Mouse (Mus musculus) bone marrow, adult 2 months (tissue): Measurements from ENCODE around the gene Cx3cl1. TPM values are rescaled to one million over a fixed set of nuclear protein-coding genes. Genes with fewer than 3 reads are reported as not detected.

Experiments used
- H3K27ac ChIP-seq: fragments of 200-500 bp; 2 replicates; pipeline ENCODE4 v1.5.1; 2012; ENCODE audit warnings: low read depth, mild to moderate bottlenecking, control low read depth, inconsistent platforms, low read length; ENCODE audit not compliant: control insufficient read depth, poor library complexity, insufficient read depth
- H3K4me1 ChIP-seq: fragments of 200-500 bp; 2 replicates; pipeline ENCODE4 v1.6.1; 2011; ENCODE audit warnings: low read length; ENCODE audit not compliant: control insufficient read depth, insufficient read depth
- H3K4me3 ChIP-seq: fragments of 200-500 bp; replicated peaks from 2 replicates; pipeline ENCODE3; 2011; ENCODE audit warnings: mild to moderate bottlenecking, low read depth, low read length, control low read depth; ENCODE audit not compliant: control insufficient read depth
- CTCF ChIP-seq: fragments of 200-500 bp; IDR thresholded peaks from 2 replicates; pipeline ENCODE4 v1.5.1; 2011; ENCODE audit warnings: low read length, control low read depth; ENCODE audit not compliant: control insufficient read depth, insufficient read depth
- POLR2A ChIP-seq: fragments of 200-500 bp; IDR thresholded peaks from 2 replicates; pipeline ENCODE4 v1.6.1; 2011; ENCODE audit warnings: low read depth, mild to moderate bottlenecking, control low read depth, low read length, borderline replicate concordance; ENCODE audit not compliant: control insufficient read depth
- WGBS: fragments of 180-500 bp; shearing (Covaris S2); methylation state at CpG from one replicate; pipeline ENCODE4 v1.1.7; 2018; 5-methylcytosine and 5-hydroxymethylcytosine counted together
- polyA plus RNA-seq: library from polyadenylated mRNA; stranded (reverse); fragments of >200 nt; gene quantifications from 2 replicates; pipeline ENCODE4 v1.2.4, GENCODE M21; 2011; ENCODE audit warnings: low replicate concordance; ENCODE audit not compliant: missing spikeins, insufficient read depth, insufficient read length

Gene Cx3cl1
- polyA plus RNA-seq, 1 experiment, result 3.6 TPM

DNA sequence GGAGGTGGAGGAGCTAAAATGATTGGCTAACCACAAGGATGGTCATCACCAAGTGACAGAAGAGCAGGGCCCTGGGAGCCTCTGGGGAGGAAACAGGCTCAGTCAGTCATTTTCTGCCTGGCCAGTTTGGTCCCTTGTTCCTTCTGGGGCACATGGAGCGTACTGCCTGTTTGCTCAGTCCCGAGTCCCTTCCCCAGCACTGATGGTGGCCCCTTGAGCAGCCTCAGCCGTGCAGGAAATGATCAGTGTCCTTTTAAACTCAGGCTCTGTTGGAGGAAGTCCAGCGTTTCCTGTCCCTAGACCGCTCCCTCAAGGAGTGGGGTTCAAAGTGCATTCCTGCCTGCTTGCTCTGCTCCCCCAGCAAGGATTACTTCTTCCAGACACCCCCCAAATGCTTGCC, 6.7 kb downstream of the Cx3cl1 start:
- Histone ChIP-seq H3K4me1 (no peaks in the 10 kb centered on the region; the same call in 1 of the 2 replicates), H3K4me3 (no peak overlapping the region), H3K27ac (no peak overlapping the region)
- WGBS, result 5% methylated on average over 5 of the region's 5 CpGs
- TF ChIP-seq POLR2A (no peak), CTCF (no peak)

DNA sequence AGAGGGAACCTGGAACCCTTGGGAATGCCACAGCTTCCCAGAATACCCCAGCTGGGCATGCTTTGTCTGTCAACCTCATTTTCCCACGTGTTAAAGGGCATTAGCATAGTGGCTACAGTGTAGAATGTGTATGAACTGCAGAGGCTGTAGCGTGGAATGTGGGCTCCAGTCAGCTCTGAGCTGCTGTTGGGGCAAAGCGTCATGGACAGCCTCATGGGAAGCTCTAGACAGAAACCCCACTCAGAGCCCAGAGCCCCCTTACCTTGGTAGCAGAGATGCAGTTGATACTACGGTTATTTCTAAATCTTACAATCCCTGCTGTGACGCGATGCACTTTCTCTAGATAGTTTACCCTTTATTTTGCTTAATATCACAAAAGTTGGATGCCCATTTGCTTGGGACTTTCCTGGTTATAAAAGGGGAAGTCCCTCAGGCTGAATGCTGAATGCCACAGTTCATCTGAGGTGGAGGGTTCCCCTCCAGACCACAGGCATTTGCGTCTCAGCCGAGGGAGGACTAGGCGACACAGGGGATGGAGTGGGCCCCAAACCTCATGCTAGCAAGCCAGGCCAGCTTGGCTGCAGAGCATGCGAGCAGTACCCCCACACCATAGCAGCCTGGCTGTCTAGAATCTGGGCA, 7.2 kb downstream of the Cx3cl1 start:
- no peaks in the 10 kb centered on the region; the same call in 1 of the 2 replicates for H3K4me1 ChIP-seq
- TF ChIP-seq POLR2A (no peak), CTCF (no peak)
- H3K27ac ChIP-seq, result no peak overlapping the region
- H3K4me3 ChIP-seq, result no peak overlapping the region
- 5% methylated on average over 10 of the region's 10 CpGs for WGBS

DNA sequence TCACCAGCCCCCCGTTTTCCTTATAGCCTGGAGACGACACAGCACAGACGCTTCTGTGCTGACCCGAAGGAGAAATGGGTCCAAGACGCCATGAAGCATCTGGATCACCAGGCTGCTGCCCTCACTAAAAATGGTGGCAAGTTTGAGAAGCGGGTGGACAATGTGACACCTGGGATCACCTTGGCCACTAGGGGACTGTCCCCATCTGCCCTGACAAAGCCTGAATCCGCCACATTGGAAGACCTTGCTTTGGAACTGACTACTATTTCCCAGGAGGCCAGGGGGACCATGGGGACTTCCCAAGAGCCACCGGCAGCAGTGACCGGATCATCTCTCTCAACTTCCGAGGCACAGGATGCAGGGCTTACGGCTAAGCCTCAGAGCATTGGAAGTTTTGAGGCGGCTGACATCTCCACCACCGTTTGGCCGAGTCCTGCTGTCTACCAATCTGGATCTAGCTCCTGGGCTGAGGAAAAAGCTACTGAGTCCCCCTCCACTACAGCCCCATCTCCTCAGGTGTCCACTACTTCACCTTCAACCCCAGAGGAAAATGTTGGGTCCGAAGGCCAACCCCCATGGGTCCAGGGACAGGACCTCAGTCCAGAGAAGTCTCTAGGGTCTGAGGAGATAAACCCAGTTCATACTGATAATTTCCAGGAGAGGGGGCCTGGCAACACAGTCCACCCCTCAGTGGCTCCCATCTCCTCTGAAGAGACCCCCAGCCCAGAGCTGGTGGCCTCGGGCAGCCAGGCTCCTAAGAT, 7.9 kb downstream of the Cx3cl1 start:
- TF ChIP-seq POLR2A, result no peak
- TF ChIP-seq CTCF, result no peak
- Histone ChIP-seq H3K4me1 (no peaks in the 10 kb centered on the region; the same call in 1 of the 2 replicates), H3K27ac (no peak overlapping the region)

DNA sequence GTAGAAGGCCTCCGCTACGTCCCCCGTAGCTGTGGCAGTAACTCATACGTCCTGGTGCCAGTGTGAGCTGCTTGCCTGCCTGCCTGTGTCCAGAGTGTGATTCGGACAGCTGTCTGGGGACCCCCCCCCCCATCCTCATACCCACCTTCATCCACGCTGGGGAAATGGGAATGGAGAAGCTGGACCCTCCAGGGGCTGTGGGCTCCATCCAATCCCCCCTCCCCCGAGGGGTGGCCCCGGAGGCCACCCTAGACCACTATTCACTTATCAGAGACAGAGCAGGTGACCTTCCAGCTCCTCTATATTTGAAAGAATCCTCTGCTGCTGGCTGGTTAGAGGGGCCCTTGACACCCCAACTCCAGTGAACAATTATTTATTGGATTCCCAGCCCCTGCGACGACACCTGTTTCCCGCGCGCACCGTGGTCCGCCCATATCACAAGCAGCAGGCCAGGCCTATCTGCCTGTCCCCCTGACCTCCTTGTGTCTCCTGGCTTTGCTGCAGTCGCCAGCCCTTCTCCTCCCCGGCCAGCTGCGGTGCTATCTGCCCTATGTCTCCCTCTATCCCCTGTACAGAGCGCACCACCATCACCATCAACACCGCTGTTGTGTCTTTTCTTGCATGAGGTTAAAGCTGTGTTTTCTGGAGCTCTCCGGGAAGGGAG, 8.8 kb downstream of the Cx3cl1 start:
- Histone ChIP-seq H3K4me3 (no peak overlapping the region), H3K4me1 (no peaks in the 10 kb centered on the region; the same call in 1 of the 2 replicates), H3K27ac (no peak overlapping the region)
- no peak for TF ChIP-seq POLR2A
- TF ChIP-seq CTCF, result no peak
- 86% methylated on average over 21 of the region's 21 CpGs for WGBS

More for the DNA sequence above, 7.9 kb downstream of the Cx3cl1 start:
- no peak overlapping the region for H3K4me3 ChIP-seq
- WGBS, result 68% methylated on average over 16 of the region's 16 CpGs

DNA sequence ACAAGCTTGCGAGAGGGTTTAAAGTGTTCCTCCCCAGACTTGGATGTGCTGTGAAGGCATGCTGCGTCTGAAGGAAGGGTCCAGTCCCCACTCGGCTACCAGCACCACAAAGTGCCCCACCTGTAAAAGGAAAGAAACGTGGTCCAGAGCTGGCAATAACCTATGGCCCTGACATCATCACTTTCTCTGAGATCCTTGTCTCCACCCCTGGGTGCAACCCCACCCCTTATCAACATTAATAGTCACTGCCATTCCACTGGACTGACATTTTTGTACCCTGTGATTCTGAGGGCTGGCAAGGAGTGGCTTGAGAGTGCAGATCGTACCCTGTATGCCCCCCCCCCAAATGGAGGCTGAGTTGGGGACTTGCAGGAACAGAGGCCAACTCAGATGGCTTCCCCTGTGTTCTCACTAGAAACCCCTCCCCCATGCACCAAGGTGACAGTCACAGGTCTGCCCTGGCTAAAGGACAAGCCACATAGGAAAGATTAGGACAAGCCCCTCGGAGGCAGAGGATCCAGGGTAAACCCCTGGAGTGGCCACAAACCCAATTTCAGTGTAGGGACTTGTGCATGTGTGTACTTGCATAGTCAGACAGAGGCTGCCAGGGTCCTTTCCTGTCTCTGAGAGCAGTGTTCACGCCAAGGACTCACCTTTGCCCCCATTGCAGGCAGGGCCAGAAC, 9.5 kb downstream of the Cx3cl1 start:
- Histone ChIP-seq H3K4me1 (no peaks in the 10 kb centered on the region; the same call in 1 of the 2 replicates), H3K4me3 (no peak overlapping the region), H3K27ac (no peak overlapping the region)
- TF ChIP-seq POLR2A, result no peak
- WGBS, result 68% methylated on average over 7 of the region's 7 CpGs

DNA sequence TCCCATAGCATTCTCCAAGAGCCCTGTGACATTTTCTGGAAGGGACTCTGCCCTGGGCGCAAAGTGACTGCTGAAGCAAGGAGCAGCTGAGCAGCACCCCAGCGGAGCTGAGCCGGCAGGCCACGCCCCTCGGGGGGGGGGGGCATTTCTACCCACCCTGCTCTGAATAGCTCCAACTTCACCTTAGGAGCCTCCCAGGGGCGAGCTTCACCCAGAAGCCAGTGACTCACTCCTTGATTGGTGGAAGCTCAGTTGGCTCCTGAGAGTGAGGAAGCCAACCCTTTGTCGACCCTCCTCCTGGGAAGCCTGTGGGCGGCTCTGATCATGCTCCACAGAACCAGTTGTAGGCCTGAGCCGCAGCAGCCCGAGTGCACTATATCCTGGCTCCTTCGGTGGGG, 10.0 kb downstream of the Cx3cl1 start:
- no peak for TF ChIP-seq CTCF
- no peak for TF ChIP-seq POLR2A
- Histone ChIP-seq H3K4me1 (peaks cover 2% of the 10 kb centered on the region), H3K4me3 (no peak overlapping the region), H3K27ac (no peak overlapping the region)
- WGBS, result 25% methylated on average over 11 of the region's 11 CpGs

DNA sequence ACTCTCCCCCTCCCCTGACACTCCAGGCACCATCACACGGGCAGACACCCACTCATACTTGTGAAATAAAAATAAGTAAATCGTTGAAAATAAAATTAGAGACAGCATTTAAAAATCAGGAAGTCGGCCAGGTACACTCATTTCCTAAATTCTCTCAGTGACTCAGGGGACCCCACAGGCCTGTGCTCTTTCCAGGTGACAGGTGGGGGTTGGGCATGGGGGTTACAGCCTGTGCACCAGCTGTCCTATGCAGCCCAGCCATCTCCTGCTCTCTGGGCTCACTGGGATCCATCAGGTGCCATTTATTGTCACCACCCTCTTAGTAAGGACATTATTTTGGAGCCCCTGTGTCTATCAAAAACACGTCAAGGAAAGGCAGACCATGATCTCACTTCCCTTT, 12.1 kb downstream of the Cx3cl1 start:
- Histone ChIP-seq H3K4me1 (peaks cover 3% of the 10 kb centered on the region), H3K27ac (no peak overlapping the region), H3K4me3 (no peak overlapping the region)
- TF ChIP-seq CTCF, result no peak
- TF ChIP-seq POLR2A, result no peak
- WGBS, result 12% methylated on average over 4 of the region's 4 CpGs
